Mouse (Mus musculus) kidney, postnatal 0 days (tissue): Measurements from ENCODE around the gene Ctf2. TPM values are rescaled to one million over a fixed set of nuclear protein-coding genes. Genes with fewer than 3 reads are reported as not detected.
A peak's percentile ranks its signal among the peaks of the same experiment; 100 is the strongest.

Experiments used
- ATAC-seq: fragments of 200-750 bp; cut with Nextera tagmentation; replicated peaks from 2 replicates; pipeline ENCODE4 v1.8.0; 2017; ENCODE audit warnings: low read depth, moderate number of reproducible peaks, moderate TSS enrichment, moderate library complexity; ENCODE audit not compliant: low FRiP score
- DNase-seq: peaks from one replicate; pipeline ENCODE4 v3.0.0-alpha.2; 2016; ENCODE audit warnings: low spot score
- H3K27ac ChIP-seq: fragments of 300-500 bp; sonication (generic); 2 replicates; pipeline ENCODE4 v1.5.1; 2014; ENCODE audit warnings: mild to moderate bottlenecking
- H3K27me3 ChIP-seq: fragments of 300-500 bp; sonication (generic); 2 replicates; pipeline ENCODE4 v1.6.1; 2014; ENCODE audit warnings: low read length, mixed read lengths; ENCODE audit not compliant: insufficient read depth
- H3K36me3 ChIP-seq: fragments of 300-500 bp; sonication (generic); 2 replicates; pipeline ENCODE4 v1.6.1; 2014; ENCODE audit warnings: low read length, mixed read lengths; ENCODE audit not compliant: insufficient read depth
- H3K4me1 ChIP-seq: fragments of 300-500 bp; sonication (generic); replicated peaks from 2 replicates; pipeline ENCODE4 v1.6.1; 2014; ENCODE audit warnings: antibody characterized with exemption, low read length, mixed read lengths; ENCODE audit not compliant: insufficient read depth
- H3K4me2 ChIP-seq: fragments of 300-500 bp; sonication (generic); 2 replicates; pipeline ENCODE4 v1.6.1; 2014; ENCODE audit warnings: mild to moderate bottlenecking, low read length, moderate library complexity, mixed read lengths
- H3K4me3 ChIP-seq: fragments of 300-500 bp; sonication (generic); replicated peaks from 2 replicates; pipeline ENCODE4 v1.5.1; 2014; ENCODE audit warnings: low read depth, low read length
- H3K9ac ChIP-seq: fragments of 300-500 bp; sonication (generic); 2 replicates; pipeline ENCODE4 v1.6.1; 2014; ENCODE audit warnings: low read depth, low read length
- H3K9me3 ChIP-seq: fragments of 300-500 bp; sonication (generic); replicated peaks from 2 replicates; pipeline ENCODE4 v1.6.1; 2016; ENCODE audit warnings: low read length, inconsistent platforms, mixed read lengths
- CTCF ChIP-seq: IDR thresholded peaks from 2 replicates; pipeline ENCODE4 v1.5.1; 2016; ENCODE audit warnings: antibody characterized with exemption, low read depth, mild to moderate bottlenecking, moderate library complexity
- WGBS: fragments of 180-500 bp; shearing (Covaris S2); extraction: QIAGEN DNeasy Blood & Tissue Kit; methylation state at CpG from one replicate; pipeline ENCODE4 v1.1.7; 2014; 5-methylcytosine and 5-hydroxymethylcytosine counted together
- polyA plus RNA-seq: library from polyadenylated mRNA; unstranded; fragments of >200 nt; fragmentation: Nextera tagmentation; extraction: Ambion mirVana; gene quantifications from 2 replicates; pipeline ENCODE4 v1.2.1, GENCODE M21; 2015

Gene Ctf2
- polyA plus RNA-seq, 1 experiment from 2014 or later = not detected

DNA sequence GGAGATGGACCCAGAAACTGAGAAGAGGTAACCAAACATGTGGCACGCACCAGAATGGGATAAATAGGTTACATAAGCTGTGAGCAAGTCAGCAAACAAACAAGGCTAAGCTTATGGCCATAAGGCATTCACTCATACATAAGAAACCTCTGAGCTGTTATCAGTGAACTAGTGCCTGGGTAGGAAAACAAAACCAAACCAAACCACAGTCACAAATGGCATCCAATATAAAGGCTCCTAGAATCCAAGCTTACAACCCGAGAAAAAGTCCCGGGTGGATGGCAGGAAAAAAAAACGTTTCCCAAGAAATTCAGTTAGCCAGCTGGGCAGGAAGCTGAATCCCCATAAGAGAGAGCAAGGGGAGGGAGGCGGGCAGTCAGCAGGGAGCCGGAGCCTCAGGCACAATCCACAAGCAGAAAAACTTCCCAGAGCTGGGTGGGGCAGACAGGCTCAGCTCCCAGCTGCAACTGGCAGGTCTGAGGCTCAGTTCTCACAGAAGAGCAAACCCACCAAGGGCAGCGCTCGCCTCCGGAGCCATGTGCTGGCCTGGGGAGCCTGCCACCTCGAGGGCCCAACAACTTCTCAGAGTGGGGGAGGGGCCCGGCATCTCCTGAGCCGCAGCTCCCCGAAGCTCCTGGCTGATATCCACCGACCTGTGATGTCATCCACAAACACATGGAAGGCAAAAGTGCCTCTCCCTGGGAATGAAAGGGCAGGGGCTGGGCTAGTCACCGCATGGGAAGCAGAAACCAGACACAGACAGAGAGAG is 40.6 kb downstream of the Ctf2 start:
- peak; percentile 57 for ATAC-seq
- peak overlapping the region; percentile 56; the same call in 1 of the 2 replicates for H3K9ac ChIP-seq
- H3K4me2 ChIP-seq = peak overlapping the region; percentile 63
- 0 out of 2 replicates have a peak, but pooled peaks cover 7% of the 10 kb centered on the region for H3K4me1 ChIP-seq
- H3K27me3 ChIP-seq = no peaks in the 10 kb centered on the region
- peak overlapping the region; percentile 28 for H3K4me3 ChIP-seq
- no peak for TF ChIP-seq CTCF
- no peaks in the 10 kb centered on the region for H3K9me3 ChIP-seq
- peak overlapping the region; percentile 84 for H3K27ac ChIP-seq
- 0 out of 2 replicates have a peak, but pooled peaks cover 3% of the 10 kb centered on the region for H3K36me3 ChIP-seq
- 9% methylated on average over 15 of the region's 15 CpGs for WGBS
- peak; percentile 86 for DNase-seq

DNA sequence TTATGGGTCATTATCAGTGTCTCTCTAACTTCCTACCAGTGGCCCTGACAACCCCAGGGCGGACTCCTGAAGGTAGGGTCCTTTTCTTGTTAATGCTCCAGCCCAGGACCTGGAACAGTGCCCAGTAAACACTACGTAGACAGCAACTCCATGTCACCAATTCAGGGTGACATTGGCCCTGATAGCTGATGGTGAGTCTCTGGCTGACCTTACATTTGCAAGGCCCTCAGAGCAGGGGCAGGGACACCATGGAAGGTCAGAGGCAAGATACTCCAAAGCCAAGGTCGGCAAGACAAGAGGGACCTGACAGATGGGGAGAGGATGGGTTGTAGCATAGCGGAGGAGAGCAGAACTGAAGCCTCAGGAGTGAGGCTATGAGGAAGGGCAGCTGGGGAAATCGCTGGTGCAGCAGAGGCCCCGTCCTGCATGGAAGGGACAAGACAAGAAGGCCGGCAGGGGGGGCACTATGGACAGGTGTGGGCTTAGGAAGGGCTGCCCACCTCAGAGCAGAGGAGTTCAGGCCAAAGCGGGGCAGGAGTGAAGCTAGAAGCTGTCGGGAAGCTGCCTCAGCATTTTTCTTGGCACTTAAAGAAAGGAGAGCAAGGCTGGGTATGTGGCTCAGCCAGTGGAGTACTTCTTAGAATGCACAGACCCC is 42.2 kb downstream of the Ctf2 start:
- no peaks in the 10 kb centered on the region for H3K9me3 ChIP-seq
- DNase-seq (no peak), ATAC-seq (no peak)
- H3K4me3 ChIP-seq = no peak overlapping the region
- no peaks in the 10 kb centered on the region for H3K27me3 ChIP-seq
- H3K27ac ChIP-seq = no peak overlapping the region
- no peak overlapping the region for H3K4me2 ChIP-seq
- 77% methylated on average over 9 of the region's 9 CpGs for WGBS
- H3K4me1 ChIP-seq = 0 out of 2 replicates have a peak, but pooled peaks cover 7% of the 10 kb centered on the region
- no peak for TF ChIP-seq CTCF
- no peaks in the 10 kb centered on the region for H3K36me3 ChIP-seq
- no peak overlapping the region for H3K9ac ChIP-seq

DNA sequence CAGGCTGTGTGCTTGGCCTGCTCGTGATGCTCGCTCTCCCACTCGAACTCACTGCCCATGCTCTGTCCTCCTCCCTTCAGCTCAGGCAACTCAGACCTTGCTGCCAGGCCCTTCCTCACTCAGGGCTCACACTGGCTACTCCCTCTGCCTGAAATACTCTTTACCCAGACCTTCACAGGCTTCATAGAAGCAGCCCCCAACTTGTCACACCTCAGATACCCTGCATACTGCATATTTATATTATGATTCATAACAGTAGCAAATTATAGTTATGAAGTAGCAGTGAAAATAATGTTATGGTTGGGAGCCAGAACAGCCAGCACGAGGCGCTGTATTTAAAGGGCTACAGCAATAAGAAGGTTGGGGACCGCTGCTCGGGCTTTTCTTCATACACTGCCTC is 43.0 kb downstream of the Ctf2 start:
- WGBS = 82% methylated on average over 7 of the region's 7 CpGs

DNA sequence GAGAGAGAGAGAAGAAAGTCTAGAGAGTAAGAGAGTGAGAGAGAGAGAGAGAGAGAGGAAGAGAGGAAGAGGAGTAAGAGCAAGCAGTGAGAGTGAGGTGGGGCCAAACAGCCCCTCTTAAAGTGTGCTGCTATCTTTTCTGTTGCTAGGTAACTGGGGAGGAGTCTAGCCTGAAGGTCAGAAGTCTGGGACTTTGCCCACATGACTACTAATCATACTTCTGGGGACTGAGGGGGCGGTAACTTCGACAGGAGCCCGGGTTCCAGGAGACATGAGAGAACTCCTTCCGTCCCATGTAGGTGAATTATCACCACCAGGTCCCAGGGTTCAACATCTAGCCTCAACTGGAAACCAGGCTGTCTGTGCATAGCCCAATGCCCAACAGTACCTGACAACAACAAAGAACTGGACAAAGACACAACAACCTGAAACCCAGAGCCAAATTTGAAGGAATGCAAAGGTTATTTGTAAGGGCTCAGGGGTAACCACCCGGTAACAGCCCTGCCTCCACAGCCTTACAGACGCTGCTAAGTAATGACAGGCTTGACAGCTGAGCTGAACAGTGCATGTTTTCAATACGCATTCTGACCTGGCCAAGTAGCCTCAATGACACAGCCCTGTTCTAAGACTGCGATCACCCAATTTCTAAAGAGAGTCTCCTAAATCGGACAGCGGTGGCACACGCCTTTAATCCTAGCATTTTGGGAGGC is 45.1 kb downstream of the Ctf2 start:
- WGBS = 57% methylated on average over 11 of the region's 11 CpGs
- TF ChIP-seq CTCF = no peak

More for the DNA sequence above, 43.0 kb downstream of the Ctf2 start:
- Histone ChIP-seq H3K9ac (no peak overlapping the region), H3K9me3 (no peaks in the 10 kb centered on the region), H3K27me3 (no peaks in the 10 kb centered on the region), H3K4me1 (0 out of 2 replicates have a peak, but pooled peaks cover 7% of the 10 kb centered on the region), H3K27ac (no peak overlapping the region), H3K4me3 (no peak overlapping the region), H3K4me2 (no peak overlapping the region), H3K36me3 (no peaks in the 10 kb centered on the region)
- TF ChIP-seq CTCF = no peak
- ATAC-seq (no peak), DNase-seq (no peak)

DNA sequence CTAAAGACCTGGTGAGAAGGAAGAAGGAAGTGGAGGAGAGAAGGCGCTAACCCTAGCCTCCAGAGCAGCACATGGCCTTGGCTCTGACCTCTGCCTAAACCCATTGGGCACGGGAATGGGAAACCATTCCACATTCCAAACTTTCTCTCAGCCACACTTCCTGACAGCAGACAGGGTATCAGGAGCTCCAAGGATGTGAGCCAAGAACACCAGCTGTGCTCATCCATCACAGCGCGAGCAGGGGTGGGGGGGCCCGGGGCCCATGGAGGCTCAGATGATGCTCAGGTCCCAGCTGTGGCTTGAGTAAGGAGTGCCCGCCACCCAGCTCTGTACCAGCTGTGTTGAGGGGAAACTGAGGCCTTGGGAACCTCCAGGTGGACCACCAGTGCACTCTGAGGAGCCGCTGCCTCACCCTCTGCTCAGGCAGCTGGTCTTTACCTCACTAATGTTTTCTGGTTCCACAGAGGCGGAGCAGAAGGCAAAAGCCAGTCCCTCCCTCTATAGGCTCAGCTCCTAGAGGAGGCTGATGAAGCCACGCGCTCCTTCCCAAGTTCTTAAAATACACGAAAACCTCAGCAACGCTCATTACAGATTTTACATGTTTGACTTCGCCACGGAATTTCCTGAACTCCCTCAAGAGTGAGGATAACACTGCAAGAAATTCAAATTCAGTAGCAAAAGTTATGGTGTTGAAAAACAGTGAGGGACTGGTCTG is 46.5 kb downstream of the Ctf2 start:
- Histone ChIP-seq H3K4me3 (no peak overlapping the region), H3K27me3 (no peaks in the 10 kb centered on the region), H3K4me1 (0 out of 2 replicates have a peak, but pooled peaks cover 3% of the 10 kb centered on the region), H3K9ac (no peak overlapping the region; the same call in 1 of the 2 replicates), H3K27ac (no peak overlapping the region), H3K36me3 (no peaks in the 10 kb centered on the region), H3K9me3 (no peaks in the 10 kb centered on the region), H3K4me2 (no peak overlapping the region)
- no peak for DNase-seq
- no peak for ATAC-seq
- TF ChIP-seq CTCF = no peak
- WGBS = 71% methylated on average over 14 of the region's 14 CpGs

More for the DNA sequence above, 45.1 kb downstream of the Ctf2 start:
- H3K27ac ChIP-seq = no peak overlapping the region
- ATAC-seq = no peak
- H3K4me3 ChIP-seq = no peak overlapping the region
- no peaks in the 10 kb centered on the region for H3K9me3 ChIP-seq
- no peak overlapping the region for H3K9ac ChIP-seq
- no peaks in the 10 kb centered on the region for H3K27me3 ChIP-seq
- no peak overlapping the region for H3K4me2 ChIP-seq
- H3K4me1 ChIP-seq = 0 out of 2 replicates have a peak, but pooled peaks cover 7% of the 10 kb centered on the region
- H3K36me3 ChIP-seq = no peaks in the 10 kb centered on the region
- DNase-seq = no peak
